Mouse (Mus musculus): ENCODE measurements around the gene Tbc1d10a.

DNA sequence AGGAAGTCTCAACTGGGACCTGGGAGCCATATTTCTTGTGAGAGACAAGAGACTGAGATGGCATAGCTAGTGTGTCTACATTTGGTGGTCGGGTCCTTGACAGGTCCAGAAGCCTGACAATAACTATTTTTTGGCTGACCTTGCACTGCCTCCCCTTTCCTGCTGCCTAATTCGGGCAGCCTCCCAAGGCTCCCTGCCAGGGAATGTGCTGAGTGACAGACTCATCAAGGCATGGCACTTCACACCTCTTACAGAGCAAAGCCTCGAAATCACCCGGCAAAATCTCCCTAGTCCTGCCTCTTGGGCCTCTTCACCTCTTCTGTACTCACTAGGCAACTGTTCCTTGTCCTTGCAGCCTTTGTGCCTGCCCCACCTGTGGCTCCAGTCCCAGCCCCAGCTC lies 8.9 kb upstream of the Tbc1d10a start:
- no peak for TF ChIP-seq POLR2A (IDR thresholded peaks at IDR 0.05; ENCODE audit: control insufficient read depth in 1 of 2, insufficient read depth in 1 of 2, low read depth in 1 of 2, low read length in 2 of 2, poor library complexity in 1 of 2)
- TF ChIP-seq ZC3H11A (IDR thresholded peaks at IDR 0.05; ENCODE audit: low read depth, low read length), result no peak
- TF ChIP-seq MXI1 (IDR thresholded peaks at IDR 0.05; ENCODE audit: low read depth, low read length), result no peak
- no peak for TF ChIP-seq CHD2 (IDR thresholded peaks at IDR 0.05; ENCODE audit: low read length)
- TF ChIP-seq POLR2AphosphoS5 (IDR thresholded peaks at IDR 0.05; ENCODE audit: borderline replicate concordance, low read depth, low read length), result no peak
- TF ChIP-seq CTCF (IDR thresholded peaks at IDR 0.05 in 2 of 3, conservative IDR thresholded peaks at IDR 0.05 in 1 of 3; ENCODE audit: control insufficient read depth in 1 of 3, insufficient read depth in 1 of 3, low read depth in 2 of 3, low read length in 3 of 3, poor library complexity in 1 of 3, severe bottlenecking in 1 of 3), result no peak
- TF ChIP-seq EP300 (IDR thresholded peaks at IDR 0.05; ENCODE audit: low read depth in 1 of 2, low read length in 2 of 2), result no peak
- no peak for TF ChIP-seq BHLHE40 (IDR thresholded peaks at IDR 0.05; ENCODE audit: borderline replicate concordance, low read depth, low read length)
- no peak for TF ChIP-seq MAX (IDR thresholded peaks at IDR 0.05; ENCODE audit: low read length)
- no peak for TF ChIP-seq MAFK (IDR thresholded peaks at IDR 0.05; ENCODE audit: borderline replicate concordance, low read depth, low read length)
- TF ChIP-seq ZKSCAN1 (IDR thresholded peaks at IDR 0.05; ENCODE audit: low read depth, low read length), result no peak
- no peak for TF ChIP-seq MYC (IDR thresholded peaks at IDR 0.05; ENCODE audit: low read depth, low read length)
- TF ChIP-seq TBP (IDR thresholded peaks at IDR 0.05; ENCODE audit: low read depth, low read length), result no peak
